Mouse (Mus musculus) forebrain, embryonic 10.5 days (tissue): ENCODE data around the gene Pou3f3. TPM values are rescaled to one million over a fixed set of nuclear protein-coding genes. Genes with fewer than 3 reads are reported as not detected.

Experiments
- DNase-seq: peaks from one replicate; pipeline ENCODE4 v3.0.0-alpha.2; 2017; ENCODE audit warnings: low spot score; ENCODE audit errors: extremely low spot score
- H3K27ac ChIP-seq: fragments of 300-500 bp; sonication (generic); 2 replicates; pipeline ENCODE4 v1.5.1; 2016; ENCODE audit warnings: mild to moderate bottlenecking
- H3K27me3 ChIP-seq: fragments of 300-500 bp; sonication (generic); 2 replicates; pipeline ENCODE4 v1.6.1; 2016; ENCODE audit warnings: mild to moderate bottlenecking; ENCODE audit not compliant: poor library complexity, severe bottlenecking
- H3K36me3 ChIP-seq: fragments of 300-500 bp; sonication (generic); replicated peaks from 2 replicates; pipeline ENCODE4 v1.6.1; 2016; ENCODE audit warnings: mild to moderate bottlenecking, moderate library complexity
- H3K4me1 ChIP-seq: fragments of 300-500 bp; sonication (generic); 2 replicates; pipeline ENCODE4 v1.6.1; 2016
- H3K4me3 ChIP-seq: fragments of 300-500 bp; sonication (generic); 2 replicates; pipeline ENCODE4 v1.5.1; 2016; ENCODE audit warnings: mild to moderate bottlenecking, moderate library complexity
- H3K9me3 ChIP-seq: fragments of 300-500 bp; sonication (generic); 2 replicates; pipeline ENCODE4 v1.6.1; 2016; ENCODE audit warnings: mild to moderate bottlenecking, moderate library complexity
- WGBS: fragments of 180-500 bp; shearing (Covaris S2); methylation state at CpG from one replicate; pipeline ENCODE4 v1.1.7; 2016; 5-methylcytosine and 5-hydroxymethylcytosine counted together
- polyA plus RNA-seq: library from polyadenylated mRNA; unstranded; fragments of >200 nt; fragmentation: Nextera tagmentation; extraction: Ambion mirVana; gene quantifications from 2 replicates; pipeline ENCODE4 v1.2.1, GENCODE M21; 2016

The Pou3f3 gene
- polyA plus RNA-seq, 1 experiment from 2014 or later: 14.4 TPM

DNA sequence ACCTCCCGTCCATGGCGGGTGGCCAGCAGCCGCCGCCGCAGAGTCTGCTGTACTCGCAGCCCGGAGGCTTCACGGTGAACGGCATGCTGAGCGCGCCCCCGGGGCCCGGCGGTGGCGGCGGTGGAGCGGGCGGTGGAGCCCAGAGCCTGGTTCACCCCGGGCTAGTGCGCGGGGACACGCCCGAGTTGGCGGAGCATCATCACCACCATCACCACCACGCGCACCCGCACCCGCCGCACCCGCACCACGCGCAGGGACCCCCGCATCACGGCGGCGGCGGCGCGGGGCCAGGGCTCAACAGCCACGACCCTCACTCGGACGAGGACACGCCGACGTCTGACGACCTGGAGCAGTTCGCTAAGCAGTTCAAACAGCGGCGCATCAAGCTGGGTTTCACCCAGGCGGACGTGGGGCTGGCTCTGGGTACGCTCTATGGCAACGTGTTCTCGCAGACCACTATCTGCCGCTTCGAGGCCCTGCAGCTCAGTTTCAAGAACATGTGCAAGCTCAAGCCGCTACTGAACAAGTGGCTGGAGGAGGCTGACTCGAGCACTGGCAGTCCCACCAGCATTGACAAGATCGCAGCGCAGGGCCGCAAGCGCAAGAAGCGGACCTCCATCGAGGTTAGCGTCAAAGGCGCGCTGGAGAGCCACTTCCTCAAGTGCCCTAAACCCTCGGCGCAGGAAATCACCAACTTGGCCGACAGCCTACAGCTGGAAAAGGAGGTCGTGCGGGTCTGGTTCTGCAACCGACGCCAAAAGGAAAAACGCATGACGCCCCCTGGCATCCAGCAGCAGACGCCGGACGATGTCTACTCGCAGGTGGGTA is 2.4 kb downstream of the Pou3f3 start:
- peaks cover 56% of the 10 kb centered on the region for H3K4me1 ChIP-seq
- H3K27ac ChIP-seq: peak overlapping the region; percentile 99
- DNase-seq: peak; percentile 65
- H3K27me3 ChIP-seq: peaks cover 88% of the 10 kb centered on the region
- no peaks in the 10 kb centered on the region for H3K9me3 ChIP-seq
- peak overlapping the region; percentile 94 for H3K4me3 ChIP-seq
- peaks cover 48% of the 10 kb centered on the region for H3K36me3 ChIP-seq
- WGBS: under 1% methylated on average over 70 of the region's 80 CpGs

- Histone ChIP-seq H3K27ac (peak overlapping the region; percentile 99), H3K9me3 (no peaks in the 10 kb centered on the region), H3K4me3 (peak overlapping the region; percentile 94), H3K4me1 (peaks cover 59% of the 10 kb centered on the region), H3K27me3 (peaks cover 90% of the 10 kb centered on the region), H3K36me3 (peaks cover 50% of the 10 kb centered on the region)
- peak; percentile 36 for DNase-seq
- WGBS: under 1% methylated on average over 57 of the region's 57 CpGs
Observed at GRCm38 (mm10) chr1:42698584-42699333, 3.2 kb downstream of the Pou3f3 start.

- peaks cover 94% of the 10 kb centered on the region for H3K27me3 ChIP-seq
- peaks cover 50% of the 10 kb centered on the region for H3K36me3 ChIP-seq
- H3K4me1 ChIP-seq: peaks cover 62% of the 10 kb centered on the region
- peak; percentile 53 for DNase-seq
- H3K9me3 ChIP-seq: no peaks in the 10 kb centered on the region
- WGBS: under 1% methylated on average over 19 of the region's 19 CpGs
- H3K27ac ChIP-seq: peak overlapping the region; percentile 99
- peak overlapping the region; percentile 94 for H3K4me3 ChIP-seq
Observed at GRCm38 (mm10) chr1:42699471-42699871, 3.9 kb downstream of the Pou3f3 start.

GRCm38 (mm10) chr1:42700171-42700570 is 4.6 kb downstream of the Pou3f3 start:
- peaks cover 50% of the 10 kb centered on the region for H3K36me3 ChIP-seq
- peaks cover 62% of the 10 kb centered on the region for H3K4me1 ChIP-seq
- no peak for DNase-seq
- H3K27ac ChIP-seq: peak overlapping the region; percentile 99
- H3K4me3 ChIP-seq: peak overlapping the region; percentile 94
- 14% methylated on average over 3 of the region's 3 CpGs for WGBS
- H3K9me3 ChIP-seq: no peaks in the 10 kb centered on the region
- H3K27me3 ChIP-seq: peaks cover 94% of the 10 kb centered on the region

DNA sequence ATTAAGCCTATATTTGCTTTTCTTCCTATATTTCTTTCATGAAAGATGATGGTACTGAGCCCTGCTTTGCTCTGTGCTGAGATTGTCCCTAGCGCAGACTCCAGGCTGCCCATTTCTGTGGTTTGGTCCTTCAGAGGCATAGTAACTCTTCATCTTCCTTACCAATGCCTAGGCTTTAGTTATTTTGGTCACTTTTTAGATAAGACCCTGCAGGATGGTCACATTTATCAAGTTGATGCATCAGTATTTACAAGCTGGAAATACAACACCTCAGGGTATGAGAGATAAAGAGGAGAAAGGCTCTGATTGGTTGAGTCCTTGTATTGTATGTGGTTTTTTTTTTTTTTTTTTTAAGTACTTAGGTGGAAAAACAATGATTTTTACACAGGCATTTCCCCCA is 5.2 kb downstream of the Pou3f3 start:
- peaks cover 50% of the 10 kb centered on the region for H3K36me3 ChIP-seq
- H3K27me3 ChIP-seq: peaks cover 94% of the 10 kb centered on the region
- H3K4me3 ChIP-seq: peak overlapping the region; percentile 94
- 24% methylated on average over 1 of the region's 1 CpGs for WGBS
- peak overlapping the region; percentile 99 for H3K27ac ChIP-seq
- H3K9me3 ChIP-seq: no peaks in the 10 kb centered on the region
- DNase-seq: no peak
- peaks cover 68% of the 10 kb centered on the region for H3K4me1 ChIP-seq

- H3K27me3 ChIP-seq: peaks cover 96% of the 10 kb centered on the region
- H3K36me3 ChIP-seq: peaks cover 48% of the 10 kb centered on the region
- no peaks in the 10 kb centered on the region for H3K9me3 ChIP-seq
- H3K4me1 ChIP-seq: peaks cover 76% of the 10 kb centered on the region
- peak overlapping the region; percentile 99 for H3K27ac ChIP-seq
- peak overlapping the region; percentile 94 for H3K4me3 ChIP-seq
- DNase-seq: no peak
- WGBS: 9% methylated on average over 5 of the region's 5 CpGs
Observed at GRCm38 (mm10) chr1:42701833-42702611, 6.5 kb downstream of the Pou3f3 start.

GRCm38 (mm10) chr1:42702984-42703383 is 7.4 kb downstream of the Pou3f3 start:
- DNase-seq: no peak
- 2% methylated on average over 9 of the region's 9 CpGs for WGBS
- H3K27me3 ChIP-seq: peaks cover 97% of the 10 kb centered on the region
- H3K9me3 ChIP-seq: no peaks in the 10 kb centered on the region
- H3K4me1 ChIP-seq: peaks cover 83% of the 10 kb centered on the region
- H3K4me3 ChIP-seq: peak overlapping the region; percentile 94
- H3K27ac ChIP-seq: peak overlapping the region; percentile 89
- H3K36me3 ChIP-seq: peaks cover 43% of the 10 kb centered on the region

DNA sequence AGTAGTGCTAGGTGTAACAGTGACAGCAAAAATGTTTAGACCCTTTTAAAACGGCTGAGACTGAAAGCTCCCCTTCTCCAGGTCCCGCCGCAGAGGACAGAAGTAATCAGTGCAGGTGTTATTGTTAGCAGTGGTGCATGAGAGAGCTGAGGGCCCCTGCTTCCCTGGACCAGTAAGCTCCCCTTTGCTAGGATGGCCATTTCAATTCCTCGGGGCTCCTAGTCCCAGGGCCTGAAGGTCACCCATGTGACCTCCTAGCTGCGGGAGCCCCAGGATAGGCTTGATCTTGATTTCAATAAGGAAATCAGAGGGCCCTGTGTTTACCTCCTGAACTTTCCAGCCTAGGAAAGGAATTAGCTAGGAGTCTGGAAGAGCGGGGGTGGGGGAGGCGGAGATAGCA is 7.9 kb downstream of the Pou3f3 start:
- peaks cover 83% of the 10 kb centered on the region for H3K4me1 ChIP-seq

DNA sequence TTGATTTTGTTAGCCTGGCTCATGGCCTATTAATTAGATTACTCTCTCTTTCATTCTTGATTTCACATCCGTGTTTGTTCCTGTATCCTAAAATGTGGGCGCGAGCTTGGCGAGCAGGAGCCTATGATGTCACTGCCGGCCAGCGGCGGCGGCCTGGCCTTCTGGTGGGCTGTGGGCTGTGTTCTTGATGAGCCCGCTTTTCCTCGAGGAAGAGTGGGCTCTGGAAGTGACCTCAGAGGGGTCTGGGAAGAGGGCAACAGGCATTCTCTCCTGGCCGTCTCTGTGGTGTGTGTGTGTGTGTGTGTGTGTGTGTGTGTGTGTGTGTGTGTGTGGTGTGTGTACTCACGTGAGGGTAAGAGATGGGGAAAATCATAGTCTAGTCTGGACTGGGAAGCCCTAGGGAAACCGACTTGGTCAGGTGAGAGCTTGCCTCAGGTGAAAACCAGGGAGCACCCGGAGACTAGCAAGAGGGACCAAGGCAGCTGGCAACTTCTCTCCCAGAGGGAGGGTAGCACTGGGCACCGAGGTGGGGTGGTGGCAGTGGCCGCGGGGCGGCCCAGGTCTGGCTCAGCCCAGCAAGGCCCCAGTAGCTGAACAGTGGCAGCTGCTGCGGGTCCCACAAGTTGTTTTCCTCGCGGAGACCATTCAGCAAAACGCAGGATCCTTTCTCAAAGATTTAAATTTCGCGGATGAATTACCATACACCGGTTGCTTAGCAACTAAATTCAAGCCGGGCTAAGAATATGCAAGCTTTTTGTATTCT is 8.5 kb downstream of the Pou3f3 start:
- WGBS: under 1% methylated on average over 26 of the region's 26 CpGs
- Histone ChIP-seq H3K27me3 (peaks cover 97% of the 10 kb centered on the region), H3K4me1 (peaks cover 87% of the 10 kb centered on the region), H3K27ac (peak overlapping the region; percentile 89), H3K9me3 (no peaks in the 10 kb centered on the region), H3K4me3 (peak overlapping the region; percentile 94), H3K36me3 (peaks cover 42% of the 10 kb centered on the region)
- DNase-seq: peak; percentile 72

More for the DNA sequence above, 7.9 kb downstream of the Pou3f3 start:
- Histone ChIP-seq H3K27me3 (peaks cover 97% of the 10 kb centered on the region), H3K36me3 (peaks cover 42% of the 10 kb centered on the region), H3K9me3 (no peaks in the 10 kb centered on the region), H3K27ac (peak overlapping the region; percentile 89), H3K4me3 (peak overlapping the region; percentile 94)
- DNase-seq: peak; percentile 63
- WGBS: under 1% methylated on average over 7 of the region's 7 CpGs

- Histone ChIP-seq H3K4me3 (peak overlapping the region; percentile 94), H3K27me3 (peaks cover 99% of the 10 kb centered on the region), H3K4me1 (peaks cover 98% of the 10 kb centered on the region), H3K9me3 (no peaks in the 10 kb centered on the region), H3K36me3 (peaks cover 38% of the 10 kb centered on the region), H3K27ac (peak overlapping the region; percentile 89)
- DNase-seq: no peak
- 2% methylated on average over 17 of the region's 17 CpGs for WGBS
Observed at GRCm38 (mm10) chr1:42704981-42705810, 9.6 kb downstream of the Pou3f3 start.

- Histone ChIP-seq H3K27me3 (peaks cover 99% of the 10 kb centered on the region), H3K27ac (peak overlapping the region; percentile 89), H3K4me3 (peak overlapping the region; percentile 94), H3K36me3 (peaks cover 32% of the 10 kb centered on the region), H3K4me1 (peaks cover 98% of the 10 kb centered on the region), H3K9me3 (no peaks in the 10 kb centered on the region)
- no peak for DNase-seq
- 2% methylated on average over 8 of the region's 8 CpGs for WGBS
Observed at GRCm38 (mm10) chr1:42705811-42706160, 10.2 kb downstream of the Pou3f3 start.
